Mouse (Mus musculus) heart, postnatal 0 days (tissue): ENCODE data around the gene Tex11. TPM values are rescaled to one million over a fixed set of nuclear protein-coding genes. Genes with fewer than 3 reads are reported as not detected.
"Not testable (repeated sequence)": the region's sequence is repeated elsewhere in the genome, so short reads cannot be mapped to it uniquely, and the experiment has no call there.

Experiments
- ATAC-seq: fragments of 200-750 bp; cut with Nextera tagmentation; 2 replicates; pipeline ENCODE4 v1.8.0; 2017; ENCODE audit warnings: low read depth, moderate number of reproducible peaks, moderate library complexity; ENCODE audit not compliant: insufficient read depth
- DNase-seq: peaks from one replicate; pipeline ENCODE4 v3.0.0-alpha.2; 2016; ENCODE audit warnings: low spot score
- H3K27ac ChIP-seq: fragments of 300-500 bp; sonication (generic); 2 replicates; pipeline ENCODE4 v1.5.1; 2014; ENCODE audit warnings: low read depth, mild to moderate bottlenecking
- H3K27me3 ChIP-seq: fragments of 300-500 bp; sonication (generic); 2 replicates; pipeline ENCODE4 v1.6.1; 2014; ENCODE audit warnings: low read length, mixed read lengths; ENCODE audit not compliant: control insufficient read depth, insufficient read depth
- H3K36me3 ChIP-seq: fragments of 300-500 bp; sonication (generic); replicated peaks from 2 replicates; pipeline ENCODE4 v1.6.1; 2014; ENCODE audit warnings: low read length, mixed read lengths; ENCODE audit not compliant: control insufficient read depth, insufficient read depth
- H3K4me1 ChIP-seq: fragments of 300-500 bp; sonication (generic); 2 replicates; pipeline ENCODE4 v1.6.1; 2014; ENCODE audit warnings: antibody characterized with exemption; ENCODE audit not compliant: control insufficient read depth, insufficient read depth
- H3K4me2 ChIP-seq: fragments of 300-500 bp; sonication (generic); 2 replicates; pipeline ENCODE4 v1.6.1; 2014; ENCODE audit warnings: low read depth, mild to moderate bottlenecking, low read length, moderate library complexity
- H3K4me3 ChIP-seq: fragments of 300-500 bp; sonication (generic); 2 replicates; pipeline ENCODE4 v1.5.1; 2014; ENCODE audit warnings: low read depth, low read length
- H3K9ac ChIP-seq: fragments of 300-500 bp; sonication (generic); replicated peaks from 2 replicates; pipeline ENCODE4 v1.6.1; 2014; ENCODE audit warnings: low read depth, low read length, mixed read lengths
- H3K9me3 ChIP-seq: fragments of 300-500 bp; sonication (generic); replicated peaks from 2 replicates; pipeline ENCODE4 v1.6.1; 2016; ENCODE audit warnings: low read length; ENCODE audit not compliant: control insufficient read depth
- CTCF ChIP-seq: IDR thresholded peaks from 2 replicates; pipeline ENCODE4 v1.5.1; 2016; ENCODE audit warnings: antibody characterized with exemption, control low read depth, low read depth
- EP300 ChIP-seq: IDR thresholded peaks from 2 replicates; pipeline ENCODE4 v1.6.1; 2016; ENCODE audit warnings: antibody characterized with exemption, low read depth
- WGBS: fragments of 180-500 bp; shearing (Covaris S2); extraction: QIAGEN DNeasy Blood & Tissue Kit; methylation state at CpG from one replicate; pipeline ENCODE4 v1.1.7; 2014; 5-methylcytosine and 5-hydroxymethylcytosine counted together
- polyA plus RNA-seq: library from polyadenylated mRNA; unstranded; fragments of >200 nt; fragmentation: Nextera tagmentation; extraction: Ambion mirVana; gene quantifications from 2 replicates; pipeline ENCODE4 v1.2.1, GENCODE M21; 2015
- total RNA-seq: library from RNA; depleted of rRNA; stranded (reverse); fragments of >200 nt; gene quantifications from 2 replicates; pipeline ENCODE4 v1.2.3, GENCODE M21; 2014; ENCODE audit warnings: low replicate concordance; rRNA removed

Gene Tex11
- not detected in 2 replicates for total RNA-seq
- 0.15 and 0.18 TPM in 2 replicates for polyA plus RNA-seq

- ATAC-seq (no peak), DNase-seq (no peak)
- H3K4me3 ChIP-seq = no peak within 1 kb of the TSS
- no peak for TF ChIP-seq EP300
- no peak for TF ChIP-seq CTCF
- H3K4me1 ChIP-seq = no peaks in the 10 kb centered on the region
- H3K27ac ChIP-seq = no peak within 1 kb of the TSS
- no peak within 1 kb of the TSS for H3K4me2 ChIP-seq
- no peaks in the 10 kb centered on the region for H3K36me3 ChIP-seq
- WGBS = 81% methylated on average over 31 of the region's 31 CpGs
- H3K9me3 ChIP-seq = no peaks in the 10 kb centered on the region
- no peaks in the 10 kb centered on the region for H3K27me3 ChIP-seq
- no peak within 1 kb of the TSS for H3K9ac ChIP-seq
Measured at GRCm38 (mm10) chrX:101059541-101059940, at the start of gene Tex11. Tex11 (minus strand) TSS chrX:101059667.

GRCm38 (mm10) chrX:101085920-101086319, 26.5 kb upstream of the Tex11 start, which contains the start of gene Slc7a3:
Slc7a3 (minus strand) TSS chrX:101086020.
- Histone ChIP-seq H3K4me3 (peak within 1 kb of the TSS; percentile 18), H3K27ac (no peak within 1 kb of the TSS), H3K9me3 (no peaks in the 10 kb centered on the region), H3K4me2 (peak within 1 kb of the TSS; percentile 54), H3K27me3 (no peaks in the 10 kb centered on the region), H3K36me3 (no peaks in the 10 kb centered on the region), H3K9ac (no peak within 1 kb of the TSS), H3K4me1 (no peaks in the 10 kb centered on the region)
- 28% methylated on average over 11 of the region's 11 CpGs for WGBS
- TF ChIP-seq CTCF = no peak
- no peak for TF ChIP-seq EP300
- DNase-seq (no peak), ATAC-seq (no peak)

- not testable (repeated sequence) for H3K9ac ChIP-seq, ATAC-seq, H3K36me3 ChIP-seq, DNase-seq, H3K27ac ChIP-seq, H3K27me3 ChIP-seq, H3K9me3 ChIP-seq, H3K4me1 ChIP-seq
- Histone ChIP-seq H3K4me3 (peak overlapping the region; percentile 18), H3K4me2 (peak overlapping the region; percentile 54)
- WGBS = 11% methylated on average over 7 of the region's 9 CpGs
Measured at GRCm38 (mm10) chrX:101085211-101085610, 25.7 kb upstream of the Tex11 start.

- no peak for ATAC-seq
- 71% methylated on average over 2 of the region's 2 CpGs for WGBS
Measured at GRCm38 (mm10) chrX:101084192-101084591, 24.7 kb upstream of the Tex11 start.

GRCm38 (mm10) chrX:101065245-101065644, 5.8 kb upstream of the Tex11 start:
- Histone ChIP-seq H3K4me2 (no peak overlapping the region), H3K9me3 (no peaks in the 10 kb centered on the region), H3K36me3 (no peaks in the 10 kb centered on the region), H3K4me1 (no peaks in the 10 kb centered on the region), H3K4me3 (no peak overlapping the region), H3K27ac (no peak overlapping the region), H3K27me3 (no peaks in the 10 kb centered on the region), H3K9ac (no peak overlapping the region)
- TF ChIP-seq CTCF = no peak
- no peak for TF ChIP-seq EP300
- no peak for ATAC-seq
- no peak for DNase-seq
- 74% methylated on average over 1 of the region's 1 CpGs for WGBS

More at GRCm38 (mm10) chrX:101084192-101084591, 24.7 kb upstream of the Tex11 start:
- Histone ChIP-seq H3K4me2 (no peak overlapping the region; the same call in 1 of the 2 replicates), H3K9ac (no peak overlapping the region), H3K4me1 (no peaks in the 10 kb centered on the region), H3K36me3 (no peaks in the 10 kb centered on the region), H3K27me3 (no peaks in the 10 kb centered on the region), H3K9me3 (no peaks in the 10 kb centered on the region), H3K27ac (no peak overlapping the region), H3K4me3 (no peak overlapping the region)
- no peak for TF ChIP-seq CTCF
- TF ChIP-seq EP300 = no peak
- no peak for DNase-seq

GRCm38 (mm10) chrX:101063503-101063902, 4.0 kb upstream of the Tex11 start:
- H3K4me3 ChIP-seq = no peak overlapping the region
- no peak overlapping the region for H3K27ac ChIP-seq
- DNase-seq = no peak
- TF ChIP-seq CTCF (no peak), EP300 (no peak)
- no peaks in the 10 kb centered on the region for H3K9me3 ChIP-seq
- 46% methylated on average over 2 of the region's 2 CpGs for WGBS
- H3K36me3 ChIP-seq = no peaks in the 10 kb centered on the region
- H3K4me1 ChIP-seq = no peaks in the 10 kb centered on the region
- no peaks in the 10 kb centered on the region for H3K27me3 ChIP-seq
- no peak overlapping the region for H3K9ac ChIP-seq
- ATAC-seq = no peak
- no peak overlapping the region for H3K4me2 ChIP-seq
